Mouse (Mus musculus) thymus, adult 2 months (tissue): ENCODE data around the gene Plxna4.

Source experiments
- CTCF ChIP-seq: fragments of 200-500 bp; IDR thresholded peaks from 2 replicates; pipeline ENCODE4 v1.5.1; 2012; ENCODE audit warnings: mild to moderate bottlenecking, control low read depth, low read length, moderate library complexity, borderline replicate concordance; ENCODE audit not compliant: control insufficient read depth, poor library complexity, insufficient read depth; ENCODE audit errors: extremely low read depth
- POLR2A ChIP-seq: fragments of 200-500 bp; IDR thresholded peaks from 2 replicates; pipeline ENCODE4 v1.6.1; 2012; ENCODE audit warnings: mild to moderate bottlenecking, low read length, control low read depth, moderate library complexity; ENCODE audit not compliant: control insufficient read depth, poor library complexity, insufficient read depth; ENCODE audit errors: extremely low read depth

DNA sequence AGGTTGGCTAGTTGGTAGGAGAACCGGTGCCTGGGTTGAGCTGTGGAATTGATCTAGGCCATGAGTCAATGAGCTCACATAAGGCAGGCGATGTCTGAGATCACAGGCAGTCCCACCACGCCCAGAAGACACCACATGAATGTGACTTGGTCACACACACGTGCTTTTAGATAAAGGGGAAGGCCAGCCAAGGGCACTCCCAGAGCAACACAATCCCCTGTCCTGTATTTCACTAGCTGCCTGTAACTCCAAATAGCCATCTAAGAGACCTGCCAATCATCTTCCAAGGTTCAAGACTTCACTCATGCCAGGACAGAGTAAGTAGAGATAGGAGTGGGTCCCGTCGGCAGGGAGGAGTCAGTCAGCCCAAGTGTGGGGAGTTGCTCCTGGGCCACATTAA, 245.7 kb downstream of the Plxna4 start:
- TF ChIP-seq POLR2A = no peak
- no peak for TF ChIP-seq CTCF
